Mouse (Mus musculus): Measurements from ENCODE around the gene Bmp2k. TPM values are rescaled to one million over a fixed set of nuclear protein-coding genes. Genes with fewer than 3 reads are reported as not detected.

Bmp2k gene
- total RNA-seq, 2 experiments from 2014 or later = 13.1 to 13.7 TPM

- no peak for DNase-seq
Measured at GRCm38 (mm10) chr5:97055511-97056068, 58.1 kb downstream of the Bmp2k start.

GRCm38 (mm10) chr5:97056359-97056758, 58.9 kb downstream of the Bmp2k start:
- DNase-seq = no peak

GRCm38 (mm10) chr5:97056791-97057450, 59.4 kb downstream of the Bmp2k start:
- no peak for DNase-seq

- no peak for DNase-seq
Measured at GRCm38 (mm10) chr5:97060864-97061263, 63.4 kb downstream of the Bmp2k start.

DNA sequence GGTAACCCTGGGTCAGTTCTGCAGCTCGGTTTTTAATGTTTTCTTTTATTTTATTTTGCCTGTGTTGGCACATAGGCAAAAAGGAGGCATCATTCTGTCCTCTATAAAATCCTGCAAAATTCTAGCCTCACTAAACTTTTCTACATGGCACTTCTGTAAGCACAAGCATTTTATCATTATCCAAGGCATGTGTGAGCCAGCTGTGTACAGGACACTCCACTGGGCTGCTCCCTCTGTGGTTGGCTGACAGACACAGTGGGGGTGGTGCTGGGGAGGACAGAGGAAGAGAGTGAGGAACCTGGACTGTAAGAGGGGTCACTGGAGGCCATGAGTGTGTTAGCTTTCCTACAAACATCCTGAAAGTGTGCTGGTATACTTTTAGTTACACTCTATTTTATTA, 64.6 kb downstream of the Bmp2k start:
- DNase-seq = no peak

GRCm38 (mm10) chr5:97065746-97066145, 68.3 kb downstream of the Bmp2k start:
- no peak for DNase-seq

GRCm38 (mm10) chr5:97075476-97076151, 78.1 kb downstream of the Bmp2k start:
- no peak for DNase-seq

DNA sequence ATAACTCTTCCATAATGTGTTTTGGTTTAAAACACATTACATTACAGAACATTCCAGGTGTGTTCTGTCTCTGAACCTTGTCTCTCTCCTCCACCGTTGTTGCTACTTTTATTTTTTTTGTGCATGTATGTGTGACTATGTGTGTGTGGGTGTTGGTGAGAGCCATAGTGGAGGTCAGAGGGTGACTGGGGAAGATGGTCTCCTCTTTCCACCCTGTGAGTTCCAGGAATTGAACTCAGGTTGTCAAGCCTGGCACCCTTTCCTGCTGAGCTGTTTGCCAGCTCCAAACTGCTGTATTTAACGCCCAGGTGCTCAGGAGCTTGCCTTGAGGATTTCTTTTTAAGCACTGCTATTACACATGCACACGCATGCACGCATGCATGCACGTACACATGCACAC, 78.7 kb downstream of the Bmp2k start:
- no peak for DNase-seq

GRCm38 (mm10) chr5:97077676-97078075, 80.2 kb downstream of the Bmp2k start:
- no peak for DNase-seq

DNA sequence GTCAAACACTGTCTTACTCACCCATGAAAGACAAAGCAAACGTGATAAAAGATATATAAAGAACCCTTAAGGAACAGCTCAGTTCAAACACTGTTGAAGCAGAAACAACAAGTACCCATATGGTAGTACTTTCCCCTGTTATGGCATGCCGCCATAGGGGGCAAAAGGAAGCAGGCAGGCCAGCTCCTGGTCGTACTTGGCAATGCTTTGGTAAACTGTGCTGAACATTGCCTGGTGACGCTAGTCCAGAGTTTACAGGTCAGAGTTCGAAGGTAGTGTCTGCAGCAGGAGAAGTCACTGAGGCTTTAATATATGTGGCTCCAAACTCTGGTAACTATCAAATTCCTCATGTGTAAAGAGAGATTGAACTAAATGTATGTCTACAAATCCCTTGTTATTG, 81.2 kb downstream of the Bmp2k start:
- DNase-seq = no peak

- DNase-seq = peak; percentile 23 to 33
Measured at GRCm38 (mm10) chr5:97081481-97081880, 84.0 kb downstream of the Bmp2k start.

- no peak for DNase-seq
Measured at GRCm38 (mm10) chr5:97083701-97084100, 86.2 kb downstream of the Bmp2k start.

DNA sequence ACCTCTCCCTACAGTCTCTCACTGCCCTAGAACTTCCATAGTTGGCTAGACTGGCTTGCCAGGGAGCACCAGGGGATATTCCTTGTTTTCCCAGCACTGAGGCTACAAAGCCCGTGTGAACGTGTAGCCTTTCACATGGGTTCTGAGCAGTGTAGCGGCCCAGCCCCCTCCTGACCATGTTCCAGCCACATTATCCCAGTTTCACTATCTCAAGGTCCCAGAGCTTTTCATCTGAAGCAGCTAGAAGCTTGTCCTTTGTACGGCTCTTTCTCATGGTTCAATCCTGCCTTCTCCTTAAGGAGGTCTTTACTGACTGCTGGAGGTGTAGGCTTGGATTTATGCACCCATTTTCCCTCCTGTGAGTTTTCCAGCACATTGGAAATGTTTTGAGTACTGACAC, 87.1 kb downstream of the Bmp2k start:
- no peak for DNase-seq

- no peak for DNase-seq
Measured at GRCm38 (mm10) chr5:97085071-97085470, 87.6 kb downstream of the Bmp2k start.

DNA sequence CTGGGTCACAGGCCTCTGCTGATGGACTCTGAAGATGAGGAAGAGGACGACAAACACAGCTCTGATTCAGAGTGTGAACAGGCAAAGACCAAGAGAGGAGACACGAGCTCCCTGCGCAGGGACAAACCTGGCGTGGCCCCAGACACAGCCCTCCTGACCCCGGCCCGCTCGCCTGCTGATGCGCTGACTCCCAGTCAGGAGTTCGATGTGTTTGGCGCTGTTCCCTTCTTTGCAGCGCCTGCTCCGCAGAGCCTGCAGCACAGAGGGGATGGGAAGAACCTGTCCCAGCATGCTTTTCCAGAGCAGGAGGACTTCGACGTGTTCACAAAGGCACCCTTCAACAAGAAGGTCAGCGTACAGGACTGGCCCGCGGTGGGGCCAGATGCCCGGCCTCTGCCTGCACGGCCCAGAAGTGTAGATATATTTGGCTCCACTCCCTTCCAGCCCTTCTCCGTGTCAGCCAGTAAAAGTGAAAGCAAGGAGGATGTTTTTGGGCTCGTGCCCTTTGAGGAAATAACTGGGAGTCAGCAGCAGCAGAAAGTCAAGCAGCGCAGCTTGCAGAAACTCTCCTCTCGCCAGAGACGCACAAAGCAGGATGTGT, 89.6 kb downstream of the Bmp2k start:
- DNase-seq = no peak

DNA sequence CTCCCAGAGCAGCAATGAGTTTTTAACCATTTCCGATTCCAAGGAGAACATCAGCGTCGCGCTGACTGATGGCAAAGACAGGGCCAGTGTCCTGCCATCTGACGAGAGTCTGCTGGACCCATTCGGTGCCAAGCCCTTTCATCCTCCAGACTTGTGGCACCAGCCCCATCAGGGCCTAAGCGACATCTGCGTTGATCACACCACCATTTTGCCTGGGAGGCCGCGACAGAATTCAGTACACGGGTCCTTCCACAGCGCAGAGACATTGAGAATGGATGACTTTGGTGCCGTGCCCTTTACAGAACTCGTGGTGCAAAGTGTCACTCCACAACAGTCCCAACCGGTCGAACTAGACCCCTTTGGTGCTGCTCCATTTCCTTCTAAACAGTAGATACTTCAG, 90.3 kb downstream of the Bmp2k start:
- DNase-seq = no peak

GRCm38 (mm10) chr5:97088231-97088630, 90.7 kb downstream of the Bmp2k start:
- no peak for DNase-seq

- no peak for DNase-seq
Measured at GRCm38 (mm10) chr5:97089426-97089825, 91.9 kb downstream of the Bmp2k start.

GRCm38 (mm10) chr5:97090034-97090784, 92.7 kb downstream of the Bmp2k start:
- DNase-seq = no peak

DNA sequence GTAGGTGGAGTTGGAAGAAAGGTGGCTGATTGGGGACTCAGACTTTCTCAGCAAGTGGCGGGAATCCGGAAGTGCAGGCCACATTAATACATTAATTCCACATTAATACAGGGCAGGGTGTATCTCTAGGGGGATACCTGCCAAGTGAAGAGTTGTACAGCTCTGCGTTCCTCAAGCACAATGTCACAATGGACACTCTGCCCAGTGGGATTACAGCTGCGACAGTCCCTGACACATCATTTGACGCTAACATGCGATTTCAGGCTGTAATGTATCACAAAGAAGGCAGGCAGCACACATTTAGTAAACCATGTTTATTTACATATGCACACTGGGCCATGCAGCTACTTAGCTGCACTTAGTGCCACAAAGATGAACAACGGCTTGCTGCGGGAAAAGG, 95.5 kb downstream of the Bmp2k start:
- DNase-seq = no peak

DNA sequence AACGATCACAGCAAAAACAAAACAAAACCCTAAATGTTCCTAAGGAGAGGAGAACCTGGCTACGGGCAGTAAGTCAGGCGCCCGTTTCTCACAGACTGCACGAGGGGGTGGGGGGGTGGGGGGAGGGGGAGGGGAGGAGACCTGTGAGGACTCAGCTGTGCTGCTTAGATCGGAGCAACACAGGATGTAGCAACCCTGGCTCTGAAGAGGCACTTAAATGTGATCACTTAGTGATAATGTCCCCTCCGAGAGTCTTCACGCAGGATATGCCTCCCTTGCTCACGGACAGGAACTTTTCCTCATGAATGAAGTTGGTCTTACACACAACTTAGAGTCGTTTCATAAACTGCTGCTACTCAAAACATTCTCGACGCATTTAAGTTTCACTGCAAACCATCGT, 97.8 kb downstream of the Bmp2k start:
- no peak for DNase-seq

GRCm38 (mm10) chr5:97097631-97098041, 100.1 kb downstream of the Bmp2k start:
- DNase-seq = no peak

- no peak for DNase-seq
Measured at GRCm38 (mm10) chr5:97099954-97100353, 102.5 kb downstream of the Bmp2k start.
